Mouse (Mus musculus) MEL (cell line): ENCODE data around the gene Rsbn1. TPM values are rescaled to one million over a fixed set of nuclear protein-coding genes. Genes with fewer than 3 reads are reported as not detected.
A peak's percentile ranks its signal among the peaks of the same experiment; 100 is the strongest.

Experiments
- DNase-seq: peaks from one replicate; pipeline ENCODE4 v3.0.0; 2011; ENCODE audit warnings: low read depth, low spot score
- H3K27ac ChIP-seq: 2 replicates; pipeline ENCODE4 v1.5.1; 2012; ENCODE audit warnings: low read depth, mild to moderate bottlenecking, control low read depth, low read length, moderate library complexity; ENCODE audit not compliant: control insufficient read depth
- H3K27me3 ChIP-seq, 2 experiments: fragments of 150-350 bp in 1 of 2; sonication (generic) in 1 of 2; 2 replicates each; pipeline ENCODE4 v1.6.1; 2012; ENCODE audit warnings: low read length in 2 of 2, mild to moderate bottlenecking in 2 of 2, improper control_type of control experiment in 1 of 2, moderate library complexity in 1 of 2; ENCODE audit not compliant: insufficient read depth in 2 of 2, control insufficient read depth in 1 of 2
- H3K36me3 ChIP-seq, 2 experiments: 2 replicates each; pipeline ENCODE4 v1.6.1; 2012 to 2014; ENCODE audit warnings: low read length in 2 of 2, improper control_type of control experiment in 1 of 2, inconsistent platforms in 1 of 2, mild to moderate bottlenecking in 1 of 2; ENCODE audit not compliant: insufficient read depth in 2 of 2, control insufficient read depth in 1 of 2
- H3K4me1 ChIP-seq, 2 experiments: fragments of 150-350 bp in 1 of 2; sonication (generic) in 1 of 2; 2 replicates each; pipeline ENCODE4 v1.6.1; 2012; ENCODE audit warnings: low read length in 2 of 2, improper control_type of control experiment in 1 of 2, mild to moderate bottlenecking in 1 of 2; ENCODE audit not compliant: insufficient read depth in 2 of 2, control insufficient read depth in 1 of 2
- H3K4me3 ChIP-seq, 2 experiments: fragments of 150-350 bp in 1 of 2; sonication (generic) in 1 of 2; 2 replicates each; pipeline ENCODE4 v1.5.1; 2012; ENCODE audit warnings: low read depth in 2 of 2, low read length in 2 of 2, mild to moderate bottlenecking in 2 of 2, moderate library complexity in 2 of 2, control low read depth in 1 of 2, improper control_type of control experiment in 1 of 2; ENCODE audit not compliant: control insufficient read depth in 1 of 2, insufficient read depth in 1 of 2
- H3K79me2 ChIP-seq: 2 replicates; pipeline ENCODE4 v1.6.1; 2012; ENCODE audit warnings: mild to moderate bottlenecking, low read length, moderate library complexity; ENCODE audit not compliant: control insufficient read depth, poor library complexity, insufficient read depth
- H3K9ac ChIP-seq: 2 replicates; pipeline ENCODE4 v1.6.1; 2012; ENCODE audit warnings: low read depth, mild to moderate bottlenecking, control low read depth, low read length, moderate library complexity; ENCODE audit not compliant: control insufficient read depth, poor library complexity, severe bottlenecking
- H3K9me3 ChIP-seq: fragments of 150-350 bp; sonication (generic); replicated peaks from 2 replicates; pipeline ENCODE4 v1.6.1; 2012; ENCODE audit warnings: mild to moderate bottlenecking, low read length, improper control_type of control experiment, moderate library complexity; ENCODE audit not compliant: insufficient read depth
- BHLHE40 ChIP-seq: IDR thresholded peaks from 2 replicates; pipeline ENCODE4 v1.6.1; 2012; ENCODE audit warnings: low read depth, mild to moderate bottlenecking, inconsistent platforms, low read length, improper control_type of control experiment, borderline replicate concordance
- CTCF ChIP-seq, 3 experiments: IDR thresholded peaks in 2 of 3; conservative IDR thresholded peaks in 1 of 3; 2 replicates each; pipeline ENCODE4 v1.5.1; 2011 to 2012; ENCODE audit warnings: low read length in 3 of 3, low read depth in 2 of 3, mild to moderate bottlenecking in 2 of 3, improper control_type of control experiment in 1 of 3, inconsistent platforms in 1 of 3, mixed read lengths in 1 of 3, moderate library complexity in 1 of 3; ENCODE audit not compliant: control insufficient read depth in 1 of 3, insufficient read depth in 1 of 3, poor library complexity in 1 of 3, severe bottlenecking in 1 of 3
- ETS1 ChIP-seq: IDR thresholded peaks from 2 replicates; pipeline ENCODE4 v1.6.1; 2012; ENCODE audit warnings: low read depth, mild to moderate bottlenecking, inconsistent platforms, low read length, improper control_type of control experiment, moderate library complexity
- GABPA ChIP-seq: IDR thresholded peaks from 2 replicates; pipeline ENCODE4 v1.6.1; 2012; ENCODE audit warnings: low read depth, mild to moderate bottlenecking, inconsistent platforms, low read length, improper control_type of control experiment, moderate library complexity
- JUND ChIP-seq: IDR thresholded peaks from 2 replicates; pipeline ENCODE4 v1.6.1; 2011; ENCODE audit warnings: low read depth, mild to moderate bottlenecking, improper control_type of control experiment, low read length
- MEF2A ChIP-seq: IDR thresholded peaks from 2 replicates; pipeline ENCODE4 v1.6.1; 2014; ENCODE audit warnings: low read depth, mild to moderate bottlenecking, inconsistent platforms, low read length, improper control_type of control experiment; ENCODE audit not compliant: poor library complexity, insufficient replicate concordance, severe bottlenecking; ENCODE audit errors: extremely low read depth
- MYB ChIP-seq: IDR thresholded peaks from 2 replicates; pipeline ENCODE4 v1.6.1; 2011; ENCODE audit warnings: mild to moderate bottlenecking, low read depth, low read length, improper control_type of control experiment
- NELFE ChIP-seq: IDR thresholded peaks from 2 replicates; pipeline ENCODE4 v1.6.1; 2011; ENCODE audit warnings: low read depth, low read length, improper control_type of control experiment
- NRF1 ChIP-seq: IDR thresholded peaks from 2 replicates; pipeline ENCODE4 v1.6.1; 2014; ENCODE audit warnings: low read depth, mild to moderate bottlenecking, inconsistent platforms, low read length, improper control_type of control experiment, moderate library complexity; ENCODE audit not compliant: poor library complexity, insufficient read depth, severe bottlenecking
- POLR2A ChIP-seq, 2 experiments: IDR thresholded peaks; 2 replicates each; pipeline ENCODE4 v1.6.1; 2011 to 2012; ENCODE audit warnings: low read length in 2 of 2, mild to moderate bottlenecking in 2 of 2, control low read depth in 1 of 2, improper control_type of control experiment in 1 of 2, low read depth in 1 of 2, moderate library complexity in 1 of 2; ENCODE audit not compliant: control insufficient read depth in 1 of 2, insufficient read depth in 1 of 2, poor library complexity in 1 of 2
- RAD21 ChIP-seq: IDR thresholded peaks from 2 replicates; pipeline ENCODE4 v1.6.1; 2011; ENCODE audit warnings: mild to moderate bottlenecking, low read depth, low read length, improper control_type of control experiment
- RCOR1 ChIP-seq: IDR thresholded peaks from 2 replicates; pipeline ENCODE4 v1.6.1; 2012; ENCODE audit warnings: low read depth, mild to moderate bottlenecking, inconsistent platforms, low read length, improper control_type of control experiment
- SMC3 ChIP-seq: IDR thresholded peaks from 2 replicates; pipeline ENCODE4 v1.6.1; 2011; ENCODE audit warnings: low read depth, low read length, improper control_type of control experiment
- TBP ChIP-seq: IDR thresholded peaks from 2 replicates; pipeline ENCODE4 v1.8.0; 2011; ENCODE audit warnings: low read depth, low read length, improper control_type of control experiment
- TCF12 ChIP-seq: IDR thresholded peaks from 2 replicates; pipeline ENCODE4 v1.6.1; 2014; ENCODE audit warnings: low read depth, mild to moderate bottlenecking, inconsistent platforms, low read length, improper control_type of control experiment, moderate library complexity
- UBTF ChIP-seq: IDR thresholded peaks from 2 replicates; pipeline ENCODE4 v1.6.1; 2012; ENCODE audit warnings: low read depth, mild to moderate bottlenecking, inconsistent platforms, low read length, improper control_type of control experiment, moderate library complexity, borderline replicate concordance; ENCODE audit not compliant: insufficient read depth
- USF2 ChIP-seq, 2 experiments: IDR thresholded peaks; 2 replicates each; pipeline ENCODE4 v1.6.1; 2011 to 2012; ENCODE audit warnings: improper control_type of control experiment in 2 of 2, low read length in 2 of 2, borderline replicate concordance in 1 of 2, inconsistent platforms in 1 of 2, low read depth in 1 of 2, mild to moderate bottlenecking in 1 of 2; ENCODE audit not compliant: insufficient read depth in 1 of 2
- ZC3H11A ChIP-seq: IDR thresholded peaks from 2 replicates; pipeline ENCODE4 v1.6.1; 2012; ENCODE audit warnings: low read depth, mild to moderate bottlenecking, inconsistent platforms, low read length, improper control_type of control experiment
- ZMIZ1 ChIP-seq: IDR thresholded peaks from 2 replicates; pipeline ENCODE4 v1.6.1; 2012; ENCODE audit warnings: low read depth, mild to moderate bottlenecking, inconsistent platforms, low read length, improper control_type of control experiment, moderate library complexity
- ZNF384 ChIP-seq: IDR thresholded peaks from 2 replicates; pipeline ENCODE4 v1.6.1; 2012; ENCODE audit warnings: low read depth, mild to moderate bottlenecking, inconsistent platforms, low read length, improper control_type of control experiment
- polyA plus RNA-seq, 2 experiments: library from polyadenylated mRNA; stranded (reverse) in 1 of 2; unstranded in 1 of 2; fragments of >175 nt in 1 of 2; fragments of >200 nt in 1 of 2; gene quantifications; 2 replicates each; pipeline versions ENCODE4 v1.2.1 to v1.2.4; 2012; ENCODE audit warnings: low replicate concordance in 2 of 2, low read depth in 1 of 2; ENCODE audit not compliant: insufficient read length in 2 of 2, insufficient read depth in 1 of 2, missing spikeins in 1 of 2
- total RNA-seq: library from RNA; depleted of rRNA; stranded (reverse); fragments of 300-350 nt; gene quantifications from 2 replicates; pipeline ENCODE4 v1.2.3, GENCODE M21; 2012

The Rsbn1 gene
- total and polyA plus RNA-seq, 3 experiments: 10.5 to 37.3 (median 10.8) TPM

DNA sequence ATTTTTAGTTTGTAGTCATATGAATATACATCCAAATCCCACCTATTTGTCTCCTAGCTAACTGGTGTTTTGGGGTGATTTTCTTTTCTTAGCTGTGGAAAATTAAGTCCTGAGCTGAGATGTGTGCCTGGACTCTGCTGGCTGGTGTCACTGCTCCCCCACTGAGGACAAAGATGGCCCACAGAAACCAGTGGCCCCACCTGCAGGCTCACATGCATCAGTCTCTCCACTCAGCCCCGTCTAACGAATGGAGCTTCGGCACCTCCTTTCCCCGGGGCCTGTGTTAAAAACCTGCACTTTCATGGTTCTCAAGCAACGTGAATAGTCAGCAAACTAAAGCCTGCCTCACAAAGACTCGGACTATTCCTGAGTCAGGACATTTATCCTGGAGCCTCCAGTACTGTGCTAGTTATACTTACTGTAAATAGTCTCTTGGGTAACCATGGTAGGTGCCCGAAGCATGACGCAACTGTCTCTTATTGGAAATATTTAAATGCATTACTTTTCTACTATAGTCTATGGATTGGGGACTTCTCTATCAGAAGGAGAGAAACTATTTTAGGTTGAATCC is 93.1 kb downstream of the Rsbn1 start:
- no peaks in the 10 kb centered on the region for H3K79me2 ChIP-seq
- H3K27me3 ChIP-seq: no peaks in the 10 kb centered on the region
- H3K4me3 ChIP-seq: no peak overlapping the region
- H3K27ac ChIP-seq: no peak overlapping the region
- no peaks in the 10 kb centered on the region for H3K9me3 ChIP-seq
- no peak for TF ChIP-seq MEF2A
- no peak for TF ChIP-seq NRF1
- TF ChIP-seq RCOR1: no peak
- no peak for TF ChIP-seq CTCF (IDR thresholded peaks at IDR 0.05 in 2 of 3, conservative IDR thresholded peaks at IDR 0.05 in 1 of 3; ENCODE audit: control insufficient read depth in 1 of 3, insufficient read depth in 1 of 3, low read depth in 2 of 3, low read length in 3 of 3, poor library complexity in 1 of 3, severe bottlenecking in 1 of 3)
- no peak for TF ChIP-seq TCF12
- no peak for TF ChIP-seq BHLHE40
- TF ChIP-seq POLR2A (IDR thresholded peaks at IDR 0.05; ENCODE audit: control insufficient read depth in 1 of 2, insufficient read depth in 1 of 2, low read depth in 1 of 2, low read length in 2 of 2, poor library complexity in 1 of 2): no peak
- no peak for DNase-seq
- H3K36me3 ChIP-seq: peaks cover 2 to 20% of the 10 kb centered on the region in 2 experiments; a peak in 2 of 4 replicates
- H3K9ac ChIP-seq: no peak overlapping the region
- no peaks in the 10 kb centered on the region for H3K4me1 ChIP-seq

DNA sequence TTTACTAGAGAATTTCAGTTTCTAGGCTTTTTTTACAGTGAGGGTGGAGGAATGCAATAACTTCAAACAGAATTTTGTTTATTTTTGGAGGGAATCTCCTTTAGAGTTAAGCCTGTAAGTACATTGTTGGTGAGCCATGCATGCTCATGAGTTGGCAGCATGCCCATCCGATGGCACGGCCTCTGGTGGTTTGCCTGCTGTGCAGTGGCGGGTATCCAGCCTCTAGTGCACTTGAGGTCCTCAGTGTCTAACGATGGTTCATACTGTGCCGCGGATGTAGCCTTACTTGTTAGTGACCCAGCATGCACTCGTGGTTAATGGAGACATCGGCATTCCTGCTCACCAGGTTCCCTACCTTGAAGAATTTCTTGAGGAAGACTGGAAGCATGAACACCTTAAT is 93.6 kb downstream of the Rsbn1 start:
- Histone ChIP-seq H3K79me2 (no peaks in the 10 kb centered on the region), H3K36me3 (peaks cover 2 to 20% of the 10 kb centered on the region in 2 experiments; a peak in 2 of 4 replicates)

GRCm38 (mm10) chr3:104009924-104010662 is 96.2 kb downstream of the Rsbn1 start:
- H3K4me1 ChIP-seq: no peaks in the 10 kb centered on the region
- no peak for DNase-seq
- no peak overlapping the region for H3K4me3 ChIP-seq
- no peak overlapping the region for H3K27ac ChIP-seq
- H3K27me3 ChIP-seq: no peaks in the 10 kb centered on the region
- no peak overlapping the region for H3K9ac ChIP-seq
- no peaks in the 10 kb centered on the region for H3K79me2 ChIP-seq
- H3K9me3 ChIP-seq: no peaks in the 10 kb centered on the region
- H3K36me3 ChIP-seq: peaks cover 2 to 14% of the 10 kb centered on the region in 2 experiments; a peak in 2 of 4 replicates
- TF ChIP-seq USF2 (IDR thresholded peaks at IDR 0.05; ENCODE audit: borderline replicate concordance in 1 of 2, insufficient read depth in 1 of 2, low read depth in 1 of 2, low read length in 2 of 2): no peak
- TF ChIP-seq MYB: no peak
- TF ChIP-seq NELFE: no peak
- TF ChIP-seq NRF1: no peak
- no peak for TF ChIP-seq SMC3
- no peak for TF ChIP-seq UBTF
- no peak for TF ChIP-seq GABPA
- no peak for TF ChIP-seq TCF12
- TF ChIP-seq RAD21: no peak
- TF ChIP-seq ETS1: no peak
- TF ChIP-seq JUND: no peak
- TF ChIP-seq BHLHE40: no peak
- TF ChIP-seq RCOR1: no peak
- no peak for TF ChIP-seq ZMIZ1
- no peak for TF ChIP-seq ZC3H11A
- TF ChIP-seq MEF2A: no peak
- no peak; a peak in 1 of 6 replicates for TF ChIP-seq CTCF (IDR thresholded peaks at IDR 0.05 in 2 of 3, conservative IDR thresholded peaks at IDR 0.05 in 1 of 3; ENCODE audit: control insufficient read depth in 1 of 3, insufficient read depth in 1 of 3, low read depth in 2 of 3, low read length in 3 of 3, poor library complexity in 1 of 3, severe bottlenecking in 1 of 3)
- TF ChIP-seq POLR2A (IDR thresholded peaks at IDR 0.05; ENCODE audit: control insufficient read depth in 1 of 2, insufficient read depth in 1 of 2, low read depth in 1 of 2, low read length in 2 of 2, poor library complexity in 1 of 2): no peak
- TF ChIP-seq ZNF384: no peak

More for the DNA sequence above, 93.6 kb downstream of the Rsbn1 start:
- H3K9ac ChIP-seq: no peak overlapping the region
- no peaks in the 10 kb centered on the region for H3K9me3 ChIP-seq
- no peak for TF ChIP-seq TBP
- H3K27me3 ChIP-seq: no peaks in the 10 kb centered on the region
- peak; percentile 25 for DNase-seq
- no peak overlapping the region for H3K27ac ChIP-seq
- H3K4me3 ChIP-seq: no peak overlapping the region
- no peaks in the 10 kb centered on the region for H3K4me1 ChIP-seq
